Mouse (Mus musculus): ENCODE measurements around the gene Crybg1.

Crybg1 gene

DNA sequence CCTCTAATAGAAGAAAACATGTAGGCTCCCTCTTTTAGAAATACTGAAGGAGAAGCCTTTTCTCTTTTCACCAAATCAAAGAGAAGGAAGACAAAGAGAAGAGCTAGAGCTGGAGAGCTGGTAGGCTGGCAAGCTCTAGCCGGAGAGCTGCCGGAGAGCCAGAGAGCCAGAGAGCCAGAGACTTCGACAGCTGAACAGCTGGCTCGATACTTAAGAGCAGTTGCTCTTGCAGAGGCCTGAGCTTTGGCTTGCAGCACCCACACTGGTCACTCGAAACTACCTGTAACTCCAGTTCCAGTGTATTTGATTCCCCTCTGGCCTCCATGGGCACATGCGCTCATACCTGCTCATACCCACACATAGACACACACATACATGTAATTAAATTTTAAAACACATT lies 68.3 kb downstream of the Crybg1 start:
- no peak for DNase-seq

DNA sequence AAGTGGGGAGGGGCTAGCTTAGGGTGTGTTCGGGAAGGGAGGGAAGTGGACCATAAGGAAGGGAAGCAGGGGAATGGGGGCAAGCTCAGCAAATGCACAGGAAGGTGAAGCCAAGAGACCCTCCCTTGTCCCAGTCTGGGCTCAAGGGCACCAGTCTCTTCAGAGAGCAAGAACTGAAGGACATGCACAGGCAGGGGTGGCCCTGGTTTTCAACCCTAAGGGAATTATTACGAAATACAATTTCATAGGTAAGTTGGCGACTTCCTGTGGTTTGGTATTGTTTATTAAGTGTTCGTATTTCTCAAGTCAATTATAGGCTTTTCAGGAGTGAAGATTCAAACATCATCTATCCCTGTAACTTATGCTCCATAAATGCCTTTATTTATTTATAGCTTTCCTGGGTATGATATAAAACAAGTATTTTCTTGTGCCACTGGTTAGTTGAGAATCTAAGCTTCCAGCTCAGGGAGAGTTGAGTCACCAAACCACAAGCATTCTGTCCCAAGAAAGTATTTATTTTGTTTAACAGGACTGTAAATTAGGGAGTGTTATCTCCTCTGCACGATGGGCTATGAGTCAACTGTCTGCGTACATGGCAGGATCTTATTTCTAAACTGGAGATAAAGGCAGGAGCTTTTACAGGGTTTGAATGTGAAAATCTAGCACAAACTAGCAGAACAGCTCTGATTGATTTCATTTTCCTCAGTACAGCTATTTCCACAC lies 69.7 kb downstream of the Crybg1 start:
- no peak for DNase-seq

DNA sequence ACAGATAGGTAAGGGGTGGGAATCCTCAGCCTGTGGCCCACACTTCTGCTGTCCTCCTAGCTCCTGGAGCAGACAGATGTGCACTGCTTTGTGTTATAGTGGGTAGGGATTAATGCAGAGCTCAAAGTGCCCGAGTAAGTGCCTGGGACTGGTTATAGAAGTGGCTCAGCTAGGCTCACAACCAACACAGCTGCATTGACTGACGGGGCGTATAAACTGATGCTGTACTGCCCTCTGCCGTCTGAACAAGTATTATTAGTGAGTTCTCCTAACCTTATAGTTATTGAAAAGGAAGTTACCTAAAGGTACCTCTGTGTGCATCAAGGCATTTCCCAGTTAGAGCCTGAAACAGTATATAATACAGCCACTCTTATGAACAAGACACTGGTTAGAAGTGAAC lies 77.6 kb downstream of the Crybg1 start:
- DNase-seq = peak; percentile 85

DNA sequence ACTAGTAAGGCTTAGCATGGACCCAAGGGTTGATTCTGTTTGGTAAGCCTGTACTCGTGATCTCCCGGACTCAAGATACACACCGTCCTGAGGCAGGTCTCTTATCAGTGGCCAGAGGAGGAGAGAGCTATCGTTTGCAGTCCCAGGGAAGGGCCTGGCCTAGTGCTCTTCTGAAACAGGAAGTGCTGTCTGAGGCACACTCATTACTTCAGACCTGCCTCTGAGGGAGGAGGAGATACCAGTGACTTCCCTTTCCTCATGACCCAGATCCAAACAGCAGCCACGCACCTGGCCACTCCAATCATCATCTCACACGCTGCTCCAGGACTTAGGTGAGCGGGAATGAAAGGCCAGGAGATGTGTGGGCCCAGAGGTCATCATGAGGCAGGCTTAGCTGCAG lies 79.5 kb downstream of the Crybg1 start:
- no peak for DNase-seq

DNA sequence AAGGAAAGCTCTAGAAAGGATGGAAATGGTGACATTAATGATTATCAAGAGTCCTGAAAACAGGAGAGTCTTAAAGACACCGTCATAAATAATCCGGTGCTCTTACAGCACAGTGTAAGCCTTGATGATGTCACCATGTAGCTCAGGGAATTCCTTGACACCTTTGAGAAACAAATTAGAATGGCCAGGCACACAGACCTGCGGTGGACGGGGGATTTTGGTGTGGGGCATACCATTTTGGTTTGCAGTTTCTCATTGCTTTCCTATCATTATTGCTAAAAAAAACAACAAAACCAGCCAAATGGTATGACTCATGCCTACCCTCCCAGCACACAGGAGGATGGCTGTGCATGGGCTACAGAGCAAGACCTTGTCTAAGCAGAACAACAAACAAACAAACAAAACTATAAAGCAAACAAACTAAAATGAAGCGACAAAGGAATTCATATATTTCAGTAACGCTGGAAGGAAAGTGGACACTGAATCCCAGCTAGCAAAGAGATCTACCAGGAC lies 82.7 kb downstream of the Crybg1 start:
- no peak for DNase-seq

DNA sequence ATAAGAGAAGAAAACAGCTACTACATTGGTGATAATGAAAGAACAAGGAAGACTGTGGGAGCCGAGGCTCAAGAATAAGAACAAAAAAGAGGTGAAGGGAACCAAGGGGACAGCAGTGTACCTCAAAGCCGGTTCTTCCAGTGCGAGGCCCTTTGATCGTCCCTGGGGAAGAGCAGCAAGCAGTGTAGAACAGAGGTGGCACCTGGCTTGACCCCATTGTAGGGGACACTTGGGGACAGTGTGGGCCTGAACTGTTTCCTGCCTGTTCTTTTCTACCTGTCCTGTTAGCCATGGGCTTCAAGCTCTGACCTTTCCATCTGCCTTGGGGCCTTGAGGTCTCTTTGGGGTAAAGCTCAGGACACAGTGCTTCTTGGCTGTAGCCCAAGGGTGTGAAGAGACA lies 85.7 kb downstream of the Crybg1 start:
- no peak for DNase-seq

DNA sequence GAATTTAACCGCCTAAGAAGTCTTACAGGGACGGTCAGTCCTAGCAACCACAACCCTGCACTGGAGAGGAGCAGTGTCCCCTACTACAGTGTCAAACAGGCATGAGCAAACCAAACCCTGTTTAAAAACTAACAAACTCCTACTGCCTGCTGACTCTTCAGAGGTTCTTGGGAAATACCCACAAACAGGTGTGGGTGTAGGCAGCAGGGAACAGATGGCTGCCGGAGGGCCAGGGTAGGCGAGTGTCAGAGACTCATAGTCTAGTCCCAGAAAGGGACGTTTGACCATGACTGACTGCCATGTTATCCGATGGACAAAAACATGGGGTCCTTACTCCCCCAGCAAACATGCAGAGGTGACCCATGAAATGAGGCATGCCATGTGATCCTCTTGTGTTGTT lies 97.7 kb downstream of the Crybg1 start:
- no peak for DNase-seq

DNA sequence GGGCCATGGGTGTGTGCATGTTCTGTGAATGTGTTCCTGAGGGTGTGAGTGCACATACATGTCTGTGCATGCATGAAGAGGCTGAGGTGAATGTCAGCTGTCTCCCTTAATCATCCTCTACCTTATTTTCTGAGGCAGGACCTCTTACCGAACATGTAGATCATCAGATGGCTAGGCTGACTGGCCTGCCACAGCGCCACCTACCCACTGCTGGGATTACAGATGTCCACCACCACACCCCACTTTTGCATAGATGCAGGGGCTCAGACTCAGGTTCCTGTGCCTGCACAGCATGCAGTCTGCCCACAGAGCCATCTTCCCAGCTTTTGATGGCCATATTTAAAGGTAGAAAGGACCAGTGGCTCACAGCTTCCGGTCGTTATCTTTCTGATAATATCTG lies 103.9 kb downstream of the Crybg1 start:
- DNase-seq = peak; percentile 34

DNA sequence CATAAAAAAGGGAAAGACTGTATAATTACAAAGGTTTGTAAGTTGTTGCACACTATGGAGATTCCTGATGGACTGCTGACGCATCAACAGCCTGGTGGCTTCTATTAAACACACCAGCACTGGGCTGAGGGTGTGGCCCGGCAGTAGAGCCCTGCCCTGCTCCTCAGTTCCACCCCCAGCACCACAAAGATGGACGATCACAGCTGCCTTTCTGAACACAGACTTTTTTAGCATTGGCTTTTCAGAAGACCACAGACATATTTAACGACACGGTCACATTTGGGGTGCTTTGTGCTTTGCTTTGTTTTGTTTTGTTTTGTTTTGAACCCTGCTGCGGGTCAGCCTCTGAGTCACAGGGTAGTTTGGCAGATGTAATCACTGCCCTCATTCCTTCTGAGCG lies 105.0 kb downstream of the Crybg1 start:
- no peak for DNase-seq

DNA sequence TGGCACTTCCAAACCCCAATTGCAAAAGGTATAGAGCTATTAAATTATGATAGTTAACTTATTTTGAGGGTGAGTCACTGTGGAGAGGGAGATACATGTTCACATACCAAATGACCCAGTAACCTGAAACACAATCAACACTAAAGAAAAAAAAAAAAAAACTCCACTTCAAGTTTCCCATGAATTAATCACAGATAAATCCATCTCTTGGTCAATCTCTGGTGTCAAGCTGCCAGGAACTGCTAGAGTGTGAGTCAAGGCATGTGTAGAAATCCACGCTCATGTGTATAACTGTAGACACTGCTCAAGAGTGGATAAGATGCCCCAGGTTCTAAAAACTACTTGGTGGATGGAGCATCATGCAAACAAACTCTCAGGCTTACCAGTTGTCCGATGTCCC lies 109.5 kb downstream of the Crybg1 start:
- DNase-seq = no peak

DNA sequence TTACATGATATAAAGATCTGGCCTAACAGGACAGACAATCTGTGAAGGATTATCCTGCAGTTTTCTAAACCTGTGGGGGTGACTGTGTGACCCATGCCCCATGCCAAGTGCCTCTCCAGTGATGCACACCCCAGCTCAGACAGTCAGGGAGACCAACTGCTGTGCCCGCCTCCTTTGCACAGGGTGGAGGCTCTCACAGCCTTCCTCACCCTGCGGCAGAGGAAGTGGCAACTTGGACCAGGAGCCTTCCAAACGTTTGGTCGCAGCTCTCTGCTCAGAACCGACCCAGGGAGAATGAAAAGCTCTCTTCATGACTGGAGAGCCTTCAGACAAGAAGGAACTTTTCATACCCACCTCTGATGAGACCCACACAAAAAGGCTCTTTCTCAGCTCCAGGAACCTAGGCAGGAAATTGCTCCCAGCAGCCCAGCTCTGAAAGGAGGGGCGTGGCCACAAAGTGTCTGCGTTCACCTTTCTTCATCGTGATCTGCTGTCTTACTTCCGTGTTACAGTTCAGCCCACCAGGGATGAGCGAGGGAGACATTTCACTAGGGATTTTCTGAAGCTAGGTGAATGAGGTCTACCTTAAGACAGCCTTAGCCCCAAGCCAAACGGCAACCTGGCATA lies 110.6 kb downstream of the Crybg1 start:
- DNase-seq = no peak

DNA sequence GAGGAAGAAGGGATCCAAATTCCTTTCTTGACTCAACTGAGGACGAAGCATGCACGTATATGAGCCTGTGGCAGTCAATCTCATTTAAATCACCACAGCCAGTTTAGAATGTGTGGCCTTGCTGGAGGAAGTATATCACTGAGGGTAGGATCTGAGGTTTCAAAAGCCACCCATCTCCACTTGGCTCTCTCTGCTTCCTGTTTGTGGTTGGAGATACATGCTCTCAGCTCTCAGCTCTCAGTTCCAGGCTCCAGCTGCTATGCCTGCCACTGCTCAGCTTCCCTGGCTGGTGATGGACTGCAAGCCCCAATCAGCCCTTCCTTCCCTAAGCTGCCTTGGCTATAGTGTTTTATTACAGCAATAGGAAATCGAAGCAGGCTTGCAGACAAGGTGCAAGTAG lies 119.1 kb downstream of the Crybg1 start:
- no peak for DNase-seq

DNA sequence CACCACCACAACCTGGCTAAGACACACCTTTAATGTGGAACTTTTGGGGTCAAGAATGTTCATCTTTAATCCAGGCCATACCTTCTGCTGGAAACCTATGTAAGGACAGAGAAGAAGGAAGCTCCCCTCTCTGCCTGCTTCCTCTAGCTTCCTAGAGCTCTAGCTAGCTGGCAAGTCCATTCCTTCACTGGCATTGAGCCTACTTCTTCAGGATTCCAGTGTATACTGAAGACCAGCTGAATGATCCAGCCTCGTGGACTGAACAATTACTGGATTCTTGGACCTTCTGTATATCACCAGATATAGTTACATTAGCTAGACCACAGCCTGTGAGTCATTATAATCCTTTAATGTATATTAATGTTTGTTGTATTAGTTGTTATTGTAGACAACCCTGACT lies 121.4 kb downstream of the Crybg1 start:
- DNase-seq = no peak

DNA sequence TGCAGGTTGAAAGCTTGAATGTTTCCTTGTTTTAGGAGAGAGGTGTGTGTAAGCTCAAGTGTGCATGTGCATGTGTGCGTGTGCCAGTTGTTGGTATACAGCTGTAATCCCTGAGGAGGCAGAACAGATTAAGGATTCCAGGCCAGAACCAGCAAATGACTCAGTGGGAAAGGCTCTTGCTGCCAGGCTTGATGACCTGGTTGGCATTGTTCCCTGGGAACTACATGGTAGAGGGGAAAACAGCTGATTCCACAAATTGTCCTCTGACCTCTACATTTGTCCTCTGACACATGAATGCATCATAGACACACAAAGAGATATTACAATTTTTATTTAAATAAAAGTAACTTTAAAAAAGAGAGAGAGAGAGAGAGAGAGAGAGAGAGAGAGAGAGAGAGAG lies 122.5 kb downstream of the Crybg1 start:
- DNase-seq = no peak

DNA sequence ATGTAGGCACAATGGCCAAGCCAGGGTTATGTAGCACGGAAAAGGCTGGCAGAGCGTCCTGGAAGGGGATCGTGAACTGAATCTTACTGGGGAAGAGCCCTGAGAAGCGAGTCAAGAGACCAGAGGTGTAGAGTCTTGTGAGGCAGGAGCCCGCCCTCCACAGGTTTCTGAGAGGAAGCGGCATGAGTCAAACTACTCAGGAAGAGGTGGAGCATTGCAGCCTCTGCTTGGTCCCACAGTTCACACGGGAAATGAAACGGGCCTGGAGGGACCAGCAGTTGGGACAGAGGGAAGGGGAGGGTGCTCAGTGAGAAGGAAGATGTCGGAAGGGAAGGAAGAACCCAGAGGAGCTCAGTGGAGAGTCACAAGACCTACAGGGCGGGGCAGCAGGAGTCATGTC lies 123.9 kb downstream of the Crybg1 start:
- DNase-seq = no peak

DNA sequence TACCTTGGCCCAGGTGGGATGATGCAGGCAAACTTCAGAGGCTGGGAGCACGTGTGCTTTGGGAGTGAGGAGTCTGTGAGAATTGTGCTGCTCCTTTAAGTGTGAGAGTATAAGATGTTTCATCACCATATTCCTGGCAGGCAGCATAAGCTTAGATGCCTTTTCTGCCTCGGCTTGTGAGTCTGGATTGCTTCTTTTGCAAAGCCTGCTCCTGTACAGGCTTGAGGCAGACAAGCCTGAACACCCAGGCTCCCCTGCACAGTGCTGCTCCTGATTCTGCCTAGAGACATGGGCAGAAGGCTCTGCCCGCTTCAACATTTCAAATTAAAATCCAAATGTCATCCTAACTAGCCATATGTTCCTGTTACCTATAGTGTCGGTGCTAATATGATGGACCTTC lies 128.5 kb downstream of the Crybg1 start:
- no peak for DNase-seq

DNA sequence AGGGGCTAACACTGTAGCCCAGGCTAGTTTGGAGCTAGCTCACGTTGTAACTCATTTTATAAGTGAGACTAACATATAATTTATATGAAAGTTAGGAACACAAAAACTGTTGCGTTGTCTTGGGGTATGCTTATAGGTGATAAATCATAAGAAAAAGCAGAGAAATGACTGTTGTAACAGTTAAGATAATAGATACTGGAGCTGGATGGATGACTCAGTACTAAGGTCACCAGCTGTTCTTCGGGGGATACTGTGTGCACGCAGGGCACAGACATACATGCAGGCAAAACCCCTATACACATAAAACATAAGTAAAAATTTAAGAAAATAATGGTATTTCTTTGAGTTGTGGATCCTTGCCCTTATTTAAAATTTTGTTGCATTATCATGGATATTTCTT lies 130.1 kb downstream of the Crybg1 start:
- no peak for DNase-seq

DNA sequence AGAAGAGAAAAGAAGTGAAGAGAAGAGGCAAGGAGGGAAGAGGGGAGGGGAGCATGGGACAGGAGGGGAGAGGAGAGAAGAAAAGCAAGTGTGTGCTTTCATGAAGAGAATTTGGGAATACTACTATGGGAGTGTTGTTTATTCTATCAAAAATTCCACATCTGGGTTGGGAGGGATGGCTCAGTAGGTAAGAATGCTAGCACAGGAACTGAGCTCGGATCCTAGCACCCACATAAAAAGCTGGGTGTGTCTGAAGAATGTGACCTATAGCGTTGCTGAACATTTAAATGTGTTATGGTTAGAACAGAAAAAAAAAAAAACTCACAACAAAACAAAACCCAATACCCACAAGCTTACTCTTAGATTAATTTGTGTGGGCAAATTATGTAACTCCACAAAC lies 133.0 kb downstream of the Crybg1 start:
- DNase-seq = no peak

DNA sequence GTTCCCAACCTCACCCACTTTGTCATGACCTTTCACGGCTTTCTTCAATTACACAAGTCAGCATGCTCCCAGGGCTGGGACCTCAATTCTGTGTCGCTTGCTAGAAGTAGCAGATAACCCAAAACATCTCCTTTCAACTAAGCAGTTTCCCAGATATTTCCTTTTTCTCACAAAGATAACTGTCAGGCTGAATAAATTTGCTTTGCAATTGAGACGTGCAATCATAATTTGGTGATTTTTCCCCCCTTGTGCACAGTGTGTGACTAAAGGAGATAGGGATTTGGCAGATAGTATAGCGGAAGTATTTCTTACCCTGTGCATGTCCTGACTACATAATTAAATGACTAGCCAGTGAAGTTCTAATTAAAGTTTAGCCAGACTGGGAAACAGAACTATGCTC lies 134.8 kb downstream of the Crybg1 start:
- no peak for DNase-seq

DNA sequence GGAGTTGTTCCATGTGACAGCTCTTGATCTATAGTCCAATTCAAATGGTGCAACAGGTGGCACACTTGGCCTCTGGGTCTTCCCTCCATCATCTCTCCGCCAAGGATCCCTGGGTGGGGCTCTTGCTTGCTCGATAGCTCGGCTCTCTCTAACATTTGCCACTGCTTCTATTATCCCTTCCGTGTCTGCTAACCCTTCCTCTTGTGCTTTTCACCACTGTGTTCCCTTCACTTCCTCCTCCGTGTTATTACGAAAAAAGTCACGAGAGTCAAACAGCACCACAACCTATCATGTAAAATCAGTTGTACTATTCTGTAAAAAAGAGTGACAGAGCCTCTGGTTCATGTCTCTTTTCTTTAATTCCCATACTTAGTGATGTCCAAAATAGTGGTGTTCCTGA lies 137.2 kb downstream of the Crybg1 start:
- DNase-seq = no peak

DNA sequence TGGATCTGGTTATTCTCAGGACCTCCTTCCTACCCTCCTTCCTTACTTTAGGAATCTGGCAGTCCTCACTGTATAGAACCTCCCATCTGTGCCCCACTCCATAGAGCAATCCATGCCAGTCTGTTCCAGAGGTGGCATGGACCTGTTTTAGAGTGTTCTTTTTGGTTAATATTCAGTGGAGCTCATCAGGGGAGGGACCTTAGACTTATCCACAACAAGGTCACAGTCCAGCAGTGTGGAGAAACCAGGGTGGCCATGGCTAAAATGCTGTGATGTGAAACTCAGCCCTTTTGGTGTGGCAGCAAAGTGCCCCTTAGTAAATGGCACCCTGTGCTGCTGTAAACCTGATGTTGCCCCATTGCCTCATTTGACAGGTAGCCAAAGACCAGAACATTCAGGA lies 139.8 kb downstream of the Crybg1 start:
- peak; percentile 83 for DNase-seq

DNA sequence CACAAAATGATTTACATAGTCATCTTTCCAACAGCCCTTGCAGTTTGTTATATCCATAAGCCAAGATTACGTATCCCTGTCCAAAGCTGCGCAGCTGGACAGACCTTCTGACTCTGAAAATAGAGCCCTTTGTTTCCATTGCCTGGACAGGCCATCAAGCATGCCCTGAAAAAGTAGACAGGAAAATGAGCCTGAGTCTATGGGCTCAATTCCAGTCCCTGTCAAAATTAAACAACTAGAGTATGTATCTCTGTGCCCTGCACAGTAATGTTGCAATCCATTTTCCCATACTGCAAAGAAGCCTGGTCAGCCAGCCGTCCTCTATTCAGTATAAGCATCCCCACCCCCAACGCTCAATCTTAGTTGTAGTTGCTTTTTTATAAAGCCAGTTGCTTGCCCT lies 141.8 kb downstream of the Crybg1 start:
- DNase-seq = no peak

DNA sequence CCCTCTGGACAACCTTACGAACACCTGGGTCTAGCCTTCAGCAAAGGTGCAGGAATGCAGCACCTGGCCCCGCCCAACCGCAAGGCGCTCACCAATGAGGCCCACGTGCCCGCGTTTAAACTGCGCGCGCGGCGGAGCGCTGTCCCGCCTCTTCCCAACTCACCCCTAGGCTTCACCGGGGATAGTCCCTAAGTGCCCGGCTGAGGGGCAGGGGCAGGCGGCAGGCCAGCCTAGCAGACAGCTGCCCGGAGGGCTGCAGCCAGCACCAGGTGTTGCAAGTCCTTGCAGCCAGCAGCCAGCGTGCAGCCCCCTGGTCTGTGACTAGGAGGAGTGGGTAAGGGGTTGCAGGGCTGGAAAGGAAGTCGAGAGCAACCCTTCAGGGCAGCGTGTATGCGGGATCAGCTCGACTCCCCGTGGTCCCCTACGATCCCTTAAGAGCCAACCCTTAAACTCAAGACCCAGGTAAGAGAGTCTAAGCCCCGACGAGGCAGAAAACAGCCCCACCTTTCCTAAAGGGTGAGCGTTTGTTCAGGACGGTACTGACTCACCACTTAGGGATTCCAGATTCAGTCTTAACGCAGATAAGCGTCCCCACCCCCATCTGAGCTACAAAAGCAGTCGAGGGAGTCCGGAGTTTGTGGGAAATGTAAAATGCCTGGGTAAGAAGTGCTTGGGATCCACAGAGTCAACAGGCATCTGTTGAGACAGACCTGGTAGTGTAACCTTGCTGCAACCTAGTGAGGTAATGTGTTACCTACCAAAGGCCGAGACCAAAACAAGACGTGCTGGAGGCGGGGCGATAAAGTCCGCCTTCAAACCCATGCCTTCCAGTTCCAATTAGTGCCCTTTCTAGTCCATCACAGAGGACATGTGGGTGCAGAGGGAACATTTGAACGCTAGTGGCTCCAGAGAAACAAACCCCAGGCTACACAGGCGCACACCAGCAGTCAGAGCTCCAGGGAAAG lies 142.7 kb downstream of the Crybg1 start:
- DNase-seq = peak; percentile 94

Measured in kidney, adult 9 months (tissue).